Mouse (Mus musculus) neutrophil, adult 5-6 weeks (primary cell): Measurements from ENCODE around the gene Kcnd1. TPM values are rescaled to one million over a fixed set of nuclear protein-coding genes. Genes with fewer than 3 reads are reported as not detected.
A peak's percentile ranks its signal among the peaks of the same experiment; 100 is the strongest.

Experiments
- ATAC-seq: fragments of 151-379, 151-347 bp; 2 replicates; pipeline ENCODE4 v1.8.0; 2017; ENCODE audit warnings: mild to moderate bottlenecking, moderate TSS enrichment; ENCODE audit not compliant: insufficient number of reproducible peaks, poor library complexity, low FRiP score, severe bottlenecking; ENCODE audit errors: extremely low read depth
- total RNA-seq: library from RNA; stranded (forward); fragments of 200-1000 nt; gene quantifications from 2 replicates; pipeline ENCODE4 v1.2.3, GENCODE M21; 2017

The Kcnd1 gene
- total RNA-seq, 1 experiment from 2014 or later, result 2.2 TPM

DNA sequence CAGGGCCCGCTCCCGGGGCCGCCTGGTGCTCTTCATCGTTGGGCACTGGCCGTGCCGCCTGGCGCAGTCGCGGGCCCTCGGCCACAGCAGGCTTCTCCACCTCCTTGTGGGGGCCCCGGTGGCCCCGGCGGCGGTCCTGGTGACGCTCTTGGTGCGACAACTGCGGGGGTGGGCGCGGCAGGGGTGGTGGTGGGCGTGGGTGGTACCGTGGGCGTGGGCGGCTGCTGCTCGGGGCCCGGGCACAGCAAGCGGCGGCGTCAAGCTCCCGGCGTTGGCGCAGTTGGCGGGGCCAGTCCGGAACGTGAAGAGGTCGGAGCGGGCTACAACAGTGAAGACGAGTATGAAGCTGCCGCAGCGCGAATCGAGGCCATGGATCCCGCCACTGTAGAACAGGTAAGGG, 20.2 kb downstream of the Kcnd1 start:
- ATAC-seq, result no peak

DNA sequence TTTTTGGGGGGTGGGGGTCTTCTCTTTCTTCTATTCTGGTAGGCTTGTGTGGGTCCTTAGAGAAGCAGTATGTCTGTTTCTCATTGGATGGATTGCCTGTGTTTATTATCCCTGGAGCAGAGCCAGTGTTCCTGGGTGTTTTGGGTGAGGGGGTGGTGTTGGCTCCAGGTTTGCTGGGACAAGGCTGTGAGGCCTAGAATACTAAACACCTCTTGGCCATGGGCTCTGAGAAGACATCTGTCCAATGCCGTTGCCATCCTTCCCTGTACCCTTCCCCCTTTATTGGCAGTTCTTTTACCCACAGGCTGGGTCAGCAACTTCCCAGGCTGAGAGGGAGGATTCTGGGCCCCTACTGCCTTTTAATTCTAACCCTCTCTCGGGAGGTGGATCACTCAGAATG, 25.8 kb downstream of the Kcnd1 start:
- no peak for ATAC-seq

DNA sequence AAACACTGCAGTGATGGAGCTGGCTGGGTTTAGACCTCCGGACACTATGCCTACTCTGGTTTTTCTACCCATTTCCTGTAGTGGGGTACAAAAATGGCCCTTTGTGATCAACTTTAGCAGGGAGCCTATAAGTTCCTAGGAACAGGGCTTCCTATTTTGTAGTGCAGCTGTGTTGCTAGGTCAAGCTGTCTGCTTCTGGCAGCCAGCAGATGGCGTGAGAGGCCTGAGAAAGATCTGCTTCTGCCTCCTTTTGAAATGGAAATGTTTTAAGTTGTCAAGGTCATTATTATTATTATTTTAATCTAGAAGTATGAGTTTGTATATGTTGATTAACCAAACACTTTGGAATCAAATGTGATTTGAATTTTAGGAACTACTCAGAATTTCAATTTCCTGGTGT, 32.5 kb downstream of the Kcnd1 start:
- ATAC-seq, result 0 out of 2 replicates have a peak, but pooled peaks have one; percentile 56

DNA sequence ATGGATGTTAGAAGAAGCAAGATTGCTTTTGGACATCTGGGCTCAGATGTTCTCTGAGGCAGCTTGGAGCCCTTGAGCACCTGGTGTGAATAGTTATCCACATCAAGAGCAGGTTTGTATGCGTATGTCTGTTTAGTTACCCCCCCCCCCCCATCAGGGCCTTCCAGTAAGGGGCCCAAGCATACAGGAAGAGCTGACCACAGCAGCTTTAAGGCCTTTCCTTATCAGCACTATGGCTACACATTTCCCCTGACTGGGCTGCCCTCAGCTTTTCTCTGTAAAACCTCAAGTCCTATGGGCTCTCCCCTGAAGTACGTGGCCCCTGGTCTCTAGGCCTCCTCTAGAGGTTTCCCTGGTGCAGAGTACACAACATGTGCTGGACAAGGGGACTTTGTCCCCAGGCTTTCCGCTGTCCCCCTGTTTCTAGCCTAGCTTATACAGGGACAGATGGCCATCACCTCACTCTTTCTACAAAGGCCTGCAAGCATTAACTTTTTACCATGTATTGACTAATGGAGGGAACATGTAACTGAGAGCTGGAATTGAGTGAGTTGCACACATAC, 37.2 kb downstream of the Kcnd1 start:
- ATAC-seq, result no peak

DNA sequence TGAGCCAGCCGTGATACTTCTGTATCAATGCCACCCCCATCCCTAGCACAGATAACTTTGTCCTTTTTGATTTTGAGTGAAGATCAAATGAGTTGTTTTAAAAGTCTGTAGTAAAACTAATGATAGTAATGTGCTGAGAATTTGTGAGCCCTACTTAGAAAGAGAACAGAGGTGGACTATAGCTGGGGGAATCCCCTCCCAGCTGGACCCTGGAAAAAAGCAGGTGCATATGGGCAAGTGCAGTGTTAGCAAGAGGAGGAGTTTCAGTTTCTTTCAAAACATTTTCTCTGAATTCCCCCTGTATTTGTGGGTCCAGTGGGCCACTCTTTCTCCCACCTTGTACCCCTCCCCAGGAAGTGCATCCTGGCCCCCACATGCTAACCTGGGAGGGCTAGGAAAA, 41.1 kb downstream of the Kcnd1 start:
- ATAC-seq, result no peak

DNA sequence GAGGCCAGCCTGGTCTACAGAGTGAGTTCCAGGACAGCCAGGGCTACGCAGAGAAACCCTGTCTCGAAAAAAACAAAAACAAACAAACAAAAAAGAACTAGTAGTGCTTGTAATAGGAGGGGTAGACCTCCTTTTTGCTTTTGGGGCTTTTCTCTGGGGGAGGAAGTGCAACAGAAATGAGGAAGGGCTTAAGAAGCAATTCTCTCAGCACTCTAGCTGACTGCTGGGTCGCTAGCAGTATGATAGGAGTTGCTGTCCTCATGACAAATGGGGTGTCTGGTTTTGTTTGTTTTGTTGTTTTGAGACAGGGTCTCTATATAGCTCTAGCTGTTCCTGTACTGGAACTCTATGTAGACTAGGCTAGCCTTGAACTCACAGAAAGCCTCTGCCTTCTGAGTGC, 42.5 kb downstream of the Kcnd1 start:
- ATAC-seq, result peak; percentile 46; the same call in 1 of the 2 replicates

DNA sequence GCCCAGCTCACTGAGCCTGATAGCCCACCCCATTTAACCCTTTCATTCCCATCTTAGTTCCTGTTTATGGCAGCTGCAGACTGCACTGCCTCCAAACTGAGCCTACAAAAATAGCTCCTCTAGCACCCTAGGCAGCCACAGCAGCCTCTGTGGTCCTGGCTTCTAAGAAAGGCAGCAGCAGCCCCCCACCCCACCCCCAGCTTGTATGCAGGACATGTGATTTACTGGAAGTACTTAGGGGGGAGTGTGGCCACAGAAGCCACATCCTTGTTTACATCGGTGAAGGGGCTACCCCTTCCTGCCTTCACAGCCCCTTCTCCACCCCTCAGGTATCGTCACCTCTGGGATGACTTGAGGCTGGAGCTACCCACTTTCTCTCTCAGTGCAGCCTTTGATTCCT, 43.3 kb downstream of the Kcnd1 start:
- peak; percentile 23; the same call in 1 of the 2 replicates for ATAC-seq

DNA sequence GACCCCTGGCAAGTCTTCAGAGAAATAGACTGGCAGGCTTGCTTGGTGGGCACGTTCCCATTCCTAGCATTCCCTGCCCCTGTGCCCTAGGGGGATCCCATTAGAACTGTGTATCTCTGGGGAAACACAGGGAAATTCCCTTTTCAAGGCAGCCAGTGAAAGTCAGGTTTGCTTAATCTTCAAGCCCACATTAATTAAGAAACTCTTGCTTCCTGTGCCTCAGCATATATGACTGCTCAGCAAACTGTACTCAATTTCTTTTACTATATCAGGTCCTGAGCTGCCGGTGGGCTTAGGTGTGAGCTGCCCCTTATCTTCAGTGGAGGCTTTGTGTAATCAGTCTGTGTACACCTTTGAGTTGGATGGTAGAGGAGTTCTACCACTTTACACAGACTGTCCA, 43.7 kb downstream of the Kcnd1 start:
- ATAC-seq, result no peak

DNA sequence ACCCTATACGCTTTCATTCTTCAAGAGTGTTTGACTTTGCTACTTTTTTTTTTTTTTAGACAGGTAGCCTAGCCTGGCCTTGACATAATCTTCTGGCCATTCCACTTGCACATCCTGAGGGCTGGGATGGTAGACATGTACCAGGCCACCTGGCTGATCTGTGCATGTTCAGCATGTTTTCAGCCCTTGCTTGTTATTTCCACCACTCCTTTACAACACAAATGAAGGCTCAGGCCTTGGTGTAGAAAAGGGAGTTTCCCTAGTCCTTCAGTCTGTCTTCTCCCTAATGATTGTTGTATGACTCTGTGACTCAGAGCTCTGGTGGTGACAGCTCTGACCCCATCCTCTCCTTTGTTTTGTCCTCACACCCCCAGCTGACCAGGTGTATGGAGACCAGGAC, 45.1 kb downstream of the Kcnd1 start:
- no peak for ATAC-seq

DNA sequence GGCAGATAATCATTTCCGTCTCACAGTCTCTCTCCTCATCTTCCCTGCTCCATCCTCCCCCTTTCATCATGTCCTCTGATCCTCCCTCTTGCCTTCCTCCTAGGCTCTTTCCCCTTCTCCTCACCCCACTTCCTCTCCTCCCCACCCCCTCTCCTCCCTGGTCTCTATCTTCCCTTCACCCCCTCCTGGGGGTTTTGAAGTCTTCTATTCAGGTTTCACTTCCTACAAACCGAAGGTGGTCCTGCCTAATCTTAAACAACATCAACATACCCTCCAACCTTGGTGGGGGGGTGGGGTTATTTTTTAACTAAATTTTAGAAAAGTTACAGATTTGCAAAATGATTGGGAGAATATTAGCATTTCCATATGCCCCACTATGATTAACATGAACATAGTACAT, 46.4 kb downstream of the Kcnd1 start:
- no peak for ATAC-seq

DNA sequence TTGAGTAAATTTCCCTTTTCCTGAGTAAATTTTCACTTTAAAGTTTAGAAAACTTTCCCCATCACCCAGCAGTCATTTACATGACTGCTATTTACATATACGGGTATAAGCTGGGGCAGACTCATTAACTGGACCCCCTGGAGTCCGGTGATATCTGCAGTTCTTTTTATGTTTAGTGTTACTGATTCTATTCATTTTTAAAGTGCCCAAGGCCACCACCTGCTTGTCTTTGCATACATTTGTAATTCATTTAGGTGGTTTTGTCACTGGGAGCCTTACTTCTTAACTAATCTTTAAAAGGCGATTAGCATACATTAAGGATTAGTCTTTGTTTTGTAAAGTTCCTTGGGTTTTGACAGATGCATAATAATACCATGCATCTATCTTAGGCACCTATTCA, 47.7 kb downstream of the Kcnd1 start:
- ATAC-seq, result no peak

DNA sequence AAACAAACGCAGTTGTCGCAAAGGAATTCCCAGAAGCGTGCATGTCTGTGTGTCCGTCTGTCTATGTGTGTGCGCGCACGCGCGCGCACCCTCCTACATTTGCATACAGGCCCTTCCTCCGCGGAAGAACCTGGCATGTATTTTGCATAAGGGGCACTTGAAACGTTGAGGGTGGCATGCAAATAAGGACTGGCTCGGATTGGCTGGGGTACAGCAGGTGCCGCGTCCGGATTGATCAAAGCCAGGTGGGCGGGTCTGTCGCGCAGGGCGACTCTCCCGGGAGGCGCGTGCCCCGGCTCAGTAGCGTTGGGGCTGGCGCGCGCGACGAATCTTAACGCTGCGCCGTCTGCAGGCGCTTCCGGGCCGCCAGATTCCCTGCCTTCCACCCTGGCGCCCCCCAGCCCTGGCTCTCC, 55.9 kb downstream of the Kcnd1 start, which contains the start of gene Pim2:
TSS of gene Pim2 (plus strand) at position 256 of the 413 bp plus-strand sequence.
- ATAC-seq, result peak; percentile 91

DNA sequence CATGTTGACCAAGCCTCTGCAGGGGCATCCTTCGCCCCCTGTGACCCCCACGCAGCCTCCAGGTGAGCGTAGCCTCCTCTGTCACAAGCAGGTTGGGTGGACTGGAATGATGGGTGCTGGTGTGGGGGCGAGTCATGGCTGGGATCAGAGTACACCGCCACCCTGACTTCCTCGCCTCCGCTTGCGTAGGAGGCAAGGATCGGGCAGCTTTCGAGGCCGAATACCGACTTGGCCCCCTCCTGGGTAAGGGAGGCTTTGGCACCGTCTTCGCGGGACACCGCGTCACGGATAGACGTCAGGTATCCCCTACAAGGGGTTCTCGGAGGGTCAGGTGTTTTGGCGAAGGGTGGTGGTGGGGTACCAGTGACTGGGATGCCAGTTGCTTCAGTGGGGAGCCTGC, 56.4 kb downstream of the Kcnd1 start:
- no peak for ATAC-seq

DNA sequence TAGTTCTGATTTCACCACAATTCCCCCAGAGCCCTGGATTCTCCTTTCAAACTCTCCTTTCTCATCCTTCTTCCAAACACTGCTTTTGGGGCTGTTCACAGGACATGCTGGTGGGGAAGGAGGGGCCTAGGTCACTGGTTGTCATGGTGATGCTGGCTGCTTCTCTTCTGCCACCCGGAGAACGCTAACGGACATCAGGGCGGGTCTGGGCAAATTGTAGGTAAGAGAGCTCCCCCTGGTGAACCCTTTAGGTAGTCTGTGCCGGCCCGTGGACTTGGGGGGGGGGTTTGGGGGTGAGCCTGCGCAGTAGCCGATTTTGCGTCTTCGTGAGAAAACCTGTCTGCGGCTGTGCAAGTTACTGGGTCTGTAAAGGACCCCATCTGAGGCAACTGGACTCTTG, 57.7 kb downstream of the Kcnd1 start:
- peak; percentile 63 for ATAC-seq

DNA sequence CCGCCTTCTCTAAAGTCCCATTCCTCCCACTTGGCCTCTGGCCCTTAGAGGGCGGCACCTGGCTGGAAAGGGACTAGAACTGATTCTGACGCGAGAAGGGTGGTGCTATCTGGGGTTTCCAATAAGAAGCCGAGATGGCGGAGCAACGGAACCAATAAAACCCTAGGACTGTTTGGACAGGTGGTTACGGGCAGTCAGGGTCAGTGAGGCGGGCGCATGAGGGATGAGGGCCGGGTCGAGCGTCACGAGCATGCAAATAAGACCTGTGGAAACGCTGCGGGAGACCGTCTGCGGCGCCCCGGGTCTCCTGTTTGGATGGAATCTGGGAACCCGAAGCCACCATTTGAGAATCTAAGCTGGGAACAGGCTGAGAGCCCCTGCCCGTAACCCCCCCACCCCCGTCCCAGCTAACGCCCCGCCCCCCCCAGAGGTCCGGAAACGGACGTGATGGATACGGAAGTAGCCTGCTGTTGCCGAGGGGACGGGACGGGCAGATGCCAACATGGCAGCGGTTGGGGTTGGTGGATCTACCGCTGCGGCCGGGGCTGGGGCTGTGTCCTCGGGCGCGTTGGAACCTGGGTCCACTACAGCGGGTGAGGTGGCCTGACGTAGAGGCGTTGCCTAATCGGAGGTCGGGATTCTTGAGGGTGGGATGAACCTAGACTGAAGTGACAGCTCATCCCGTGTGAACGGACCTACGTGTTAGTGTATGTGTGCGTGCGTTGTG, 61.9 kb downstream of the Kcnd1 start, which contains the start of gene Slc35a2:
TSS of gene Slc35a2 (plus strand) at position 188 of the 727 bp plus-strand sequence.
- peak; percentile 83 for ATAC-seq

Other genes with a start within 250 kb of the Kcnd1 start
- 0.61 and 1.5 TPM in 2 replicates for gene Foxp3, start 248.6 kb upstream of the Kcnd1 start, total RNA-seq
- gene Ppp1r3f, start 248.0 kb upstream of the Kcnd1 start, total RNA-seq, result 2.1 and 2.6 TPM in 2 replicates
- 11.5 and 17.5 TPM in 2 replicates for gene Ccdc22, start 216.8 kb upstream of the Kcnd1 start, total RNA-seq
- gene Cacna1f, start 215.2 kb upstream of the Kcnd1 start, total RNA-seq, result not detected in 2 replicates
- gene Syp, start 183.8 kb upstream of the Kcnd1 start, total RNA-seq, result 0.93 and 1.8 TPM in 2 replicates
- 37.0 and 40.0 TPM in 2 replicates for gene Prickle3, start 165.0 kb upstream of the Kcnd1 start, total RNA-seq
- gene Plp2, start 150.9 kb upstream of the Kcnd1 start, total RNA-seq, result 137 and 138 TPM in 2 replicates
- gene Magix, start 141.0 kb upstream of the Kcnd1 start, total RNA-seq, result 1.4 TPM in 1 of 2 replicates, not detected in the other
- 67.2 and 69.5 TPM in 2 replicates for gene Gpkow, start 125.2 kb upstream of the Kcnd1 start, total RNA-seq
- 80.8 and 86.0 TPM in 2 replicates for gene Wdr45, start 108.0 kb upstream of the Kcnd1 start, total RNA-seq
- 3.0 TPM in 1 of 2 replicates, not detected in the other for gene Gm45208, start 100.0 kb upstream of the Kcnd1 start, total RNA-seq
- 4.4 and 7.1 TPM in 2 replicates for gene Praf2, start 93.8 kb upstream of the Kcnd1 start, total RNA-seq
- 2.7 TPM in 1 of 2 replicates, not detected in the other for gene Ccdc120, start 71.4 kb upstream of the Kcnd1 start, total RNA-seq
- gene Tfe3, start 59.7 kb upstream of the Kcnd1 start, total RNA-seq, result 30.7 and 40.0 TPM in 2 replicates
- gene Gripap1, start 32.5 kb upstream of the Kcnd1 start, total RNA-seq, result 261 and 293 TPM in 2 replicates
- gene Otud5, start 19.1 kb downstream of the Kcnd1 start, total RNA-seq, result 200 and 206 TPM in 2 replicates
- gene Pim2, start 56.0 kb downstream of the Kcnd1 start, total RNA-seq, result 9.3 and 9.5 TPM in 2 replicates
- gene Slc35a2, start 61.7 kb downstream of the Kcnd1 start, total RNA-seq, result 23.4 and 25.0 TPM in 2 replicates
- gene Pqbp1, start 77.0 kb downstream of the Kcnd1 start, total RNA-seq, result 190 and 213 TPM in 2 replicates
- gene Timm17b, start 77.1 kb downstream of the Kcnd1 start, total RNA-seq, result 33.0 and 43.4 TPM in 2 replicates
- not detected in 2 replicates for gene Gm10491, start 85.5 kb downstream of the Kcnd1 start, total RNA-seq
- gene Gm10490, start 87.3 kb downstream of the Kcnd1 start, total RNA-seq, result 1.9 TPM in 1 of 2 replicates, not detected in the other
- gene Pcsk1n, start 97.5 kb downstream of the Kcnd1 start, total RNA-seq, result not detected in 2 replicates
- not detected in 2 replicates for gene Eras, start 106.3 kb downstream of the Kcnd1 start, total RNA-seq
- gene Hdac6, start 125.6 kb downstream of the Kcnd1 start, total RNA-seq, result 6.4 and 9.7 TPM in 2 replicates
- 1.4 and 2.0 TPM in 2 replicates for gene Gata1, start 155.8 kb downstream of the Kcnd1 start, total RNA-seq
- gene Glod5, start 196.2 kb downstream of the Kcnd1 start, total RNA-seq, result not detected in 2 replicates